Mouse (Mus musculus) ES-E14 (cell line): ENCODE measurements around the gene Traip. TPM values are rescaled to one million over a fixed set of nuclear protein-coding genes. Genes with fewer than 3 reads are reported as not detected.
A peak's percentile ranks its signal among the peaks of the same experiment; 100 is the strongest.

Source experiments
- DNase-seq: peaks from one replicate; pipeline ENCODE4 v3.0.0-alpha.2; 2013; ENCODE audit warnings: low read depth, low spot score
- H3K27ac ChIP-seq: 2 replicates; pipeline ENCODE4 v1.5.1; 2012; ENCODE audit warnings: low read depth, mild to moderate bottlenecking, low read length, moderate library complexity, mixed read lengths; ENCODE audit not compliant: poor library complexity, insufficient read depth, severe bottlenecking
- H3K36me3 ChIP-seq: 2 replicates; pipeline ENCODE4 v1.6.1; 2012; ENCODE audit warnings: mild to moderate bottlenecking, low read length, moderate library complexity, mixed read lengths; ENCODE audit not compliant: control insufficient read depth, poor library complexity, insufficient read depth, severe bottlenecking
- H3K4me1 ChIP-seq, 2 experiments: fragments of 150-350 bp in 1 of 2; sonication (generic) in 1 of 2; 2 replicates each; pipeline ENCODE4 v1.6.1; 2012; ENCODE audit warnings: low read length in 2 of 2, mild to moderate bottlenecking in 1 of 2, mixed read lengths in 1 of 2; ENCODE audit not compliant: control insufficient read depth in 2 of 2, insufficient read depth in 2 of 2, poor library complexity in 1 of 2
- H3K4me3 ChIP-seq, 2 experiments: fragments of 150-350 bp in 1 of 2; sonication (generic) in 1 of 2; 2 replicates each; pipeline ENCODE4 v1.5.1; 2012; ENCODE audit warnings: low read length in 2 of 2, low read depth in 1 of 2, mild to moderate bottlenecking in 1 of 2, mixed read lengths in 1 of 2; ENCODE audit not compliant: insufficient read depth in 1 of 2, poor library complexity in 1 of 2, severe bottlenecking in 1 of 2
- H3K9ac ChIP-seq: 2 replicates; pipeline ENCODE4 v1.6.1; 2012; ENCODE audit warnings: low read depth, mild to moderate bottlenecking, low read length, mixed read lengths; ENCODE audit not compliant: poor library complexity, insufficient read depth, severe bottlenecking
- H3K9me3 ChIP-seq: fragments of 150-350 bp; sonication (generic); 2 replicates; pipeline ENCODE4 v1.6.1; 2012; ENCODE audit warnings: low read depth, mild to moderate bottlenecking, low read length; ENCODE audit not compliant: control insufficient read depth, insufficient read depth
- CHD2 ChIP-seq: IDR thresholded peaks from 2 replicates; pipeline ENCODE4 v1.6.1; 2014; ENCODE audit warnings: mild to moderate bottlenecking, low read depth, low read length, inconsistent platforms
- HCFC1 ChIP-seq: IDR thresholded peaks from 2 replicates; pipeline ENCODE4 v1.6.1; 2012; ENCODE audit warnings: low read length, inconsistent platforms, borderline replicate concordance; ENCODE audit not compliant: insufficient read depth
- MAFK ChIP-seq: IDR thresholded peaks from 2 replicates; pipeline ENCODE4 v1.6.1; 2014; ENCODE audit warnings: mild to moderate bottlenecking, low read depth, low read length, inconsistent platforms; ENCODE audit not compliant: insufficient read depth
- ZC3H11A ChIP-seq: IDR thresholded peaks from 2 replicates; pipeline ENCODE4 v1.6.1; 2012; ENCODE audit warnings: low read depth, mild to moderate bottlenecking, inconsistent platforms, low read length, borderline replicate concordance
- ZNF384 ChIP-seq: IDR thresholded peaks from 2 replicates; pipeline ENCODE4 v1.6.1; 2012; ENCODE audit warnings: low read depth, low read length, inconsistent platforms
- in situ Hi-C, 2 experiments: fragments of 600-800 bp; cut with MboI; formaldehyde crosslinking; loops; one replicate each; pipeline ENCODE4 v1.15.1; 2025; ENCODE audit warnings: low sequenced_read_pairs in 2 of 2, inconsistent platforms in 1 of 2; ENCODE audit not compliant: unreplicated experiment in 2 of 2
- total RNA-seq: library from RNA; depleted of rRNA; stranded (reverse); fragments of 300-350 nt; gene quantifications from 2 replicates; pipeline ENCODE4 v1.2.3, GENCODE M21; 2012

The Traip gene
- total RNA-seq, 1 experiment = 43.7 TPM

GRCm38 (mm10) chr9:107978815-107979214, 28.9 kb downstream of the Traip start:
- no peak overlapping the region for H3K9ac ChIP-seq
- no peak overlapping the region for H3K27ac ChIP-seq
- H3K4me1 ChIP-seq = peaks cover 0 to 7% of the 10 kb centered on the region in 2 experiments; a peak in 1 of 4 replicates
- H3K4me3 ChIP-seq = no peak overlapping the region
- TF ChIP-seq ZNF384 = no peak
- TF ChIP-seq CHD2 = no peak
- no peak for TF ChIP-seq MAFK
- no peak for DNase-seq
- in situ Hi-C loops = no loop called here
- no peaks in the 10 kb centered on the region for H3K9me3 ChIP-seq
- no peaks in the 10 kb centered on the region for H3K36me3 ChIP-seq

DNA sequence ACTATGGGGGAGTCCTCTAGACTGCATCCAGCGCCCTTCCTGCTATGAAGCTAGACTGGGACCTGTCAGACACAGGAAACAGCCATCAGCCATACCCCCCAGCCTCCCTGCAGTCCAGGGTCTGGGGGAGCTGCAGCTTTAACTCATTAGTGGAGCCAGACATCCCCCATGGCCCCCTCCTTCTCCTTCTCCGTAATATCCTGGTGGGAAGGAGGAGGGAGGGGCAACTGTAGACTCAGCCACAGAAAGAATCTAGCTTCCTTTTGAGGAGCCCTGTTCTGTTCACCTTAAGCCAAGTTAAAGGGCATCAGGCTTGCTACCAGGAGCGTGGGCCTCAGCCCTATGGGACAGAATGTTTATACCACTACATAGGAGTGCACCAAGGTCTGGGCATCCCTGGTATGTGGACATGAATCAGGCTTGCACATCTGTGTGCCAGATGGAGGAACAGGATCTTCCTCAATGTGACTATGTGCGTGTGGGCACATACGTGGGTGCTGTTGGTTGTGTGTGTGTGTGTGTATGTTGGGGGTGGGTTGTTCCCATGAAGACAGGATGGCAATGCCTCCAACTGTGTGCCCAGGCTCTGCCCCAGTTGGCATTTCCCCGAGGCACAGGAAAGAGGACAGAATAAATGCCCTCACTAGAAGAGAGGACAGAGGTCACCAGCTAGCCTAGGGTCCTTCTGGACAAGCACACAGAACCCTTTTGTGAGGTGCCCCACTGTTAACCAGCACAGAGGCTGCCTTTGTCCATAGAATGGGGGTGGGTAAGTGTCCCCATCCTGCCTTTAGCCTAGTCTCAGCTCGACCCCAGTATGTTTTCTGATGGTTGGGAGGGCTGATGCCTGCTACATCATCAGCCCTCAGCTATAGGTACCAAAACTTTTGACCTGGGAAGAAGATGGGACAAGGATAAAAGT, 32.0 kb downstream of the Traip start:
- Histone ChIP-seq H3K27ac (no peak overlapping the region), H3K4me3 (no peak overlapping the region), H3K36me3 (no peaks in the 10 kb centered on the region), H3K9ac (no peak overlapping the region), H3K9me3 (no peaks in the 10 kb centered on the region), H3K4me1 (peaks cover 2 to 10% of the 10 kb centered on the region in 2 experiments; a peak in 1 of 4 replicates)
- no peak for DNase-seq
- no peak for TF ChIP-seq ZNF384
- TF ChIP-seq MAFK = no peak
- no peak for TF ChIP-seq CHD2
- no peak for TF ChIP-seq HCFC1
- TF ChIP-seq ZC3H11A = no peak
- in situ Hi-C loops = no loop called here

DNA sequence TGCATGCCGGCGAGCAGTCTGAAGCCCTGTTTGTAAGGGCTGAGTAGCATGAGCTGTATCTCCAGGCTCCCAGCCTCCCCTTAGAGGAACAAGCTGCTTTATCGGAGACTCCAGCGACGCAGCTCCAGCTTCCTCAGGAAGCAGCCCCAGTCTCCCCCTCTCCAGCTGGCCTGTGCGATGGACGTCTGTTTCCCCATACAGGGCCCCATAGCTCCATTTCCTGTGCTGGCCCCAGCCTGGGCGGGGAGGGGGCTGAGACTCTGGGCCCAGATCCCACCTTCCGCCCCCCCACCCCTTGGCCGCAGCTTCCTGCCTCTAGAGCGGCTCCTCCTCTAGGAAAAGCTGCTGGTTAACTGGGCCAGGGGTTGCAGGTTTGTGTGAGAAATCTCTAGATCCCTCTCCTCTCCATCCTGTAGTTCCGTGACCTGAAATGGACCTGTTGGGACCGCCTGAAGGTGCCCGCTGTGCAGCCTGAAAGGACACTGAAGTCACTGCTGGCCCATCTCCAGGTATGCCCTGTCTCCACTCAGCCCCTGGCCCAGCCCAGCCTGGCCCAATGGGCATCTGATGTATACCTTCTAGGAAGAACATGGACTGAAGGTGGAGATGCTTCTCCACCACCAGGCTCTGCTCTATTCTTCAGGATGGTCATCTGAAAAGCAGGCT, 32.9 kb downstream of the Traip start, which contains the start of gene Gm20661:
TSS of gene Gm20661 (plus strand) at position 378 of the 666 bp plus-strand sequence.
- peak within 1 kb of the TSS; percentile 1 to 36; a peak in 1 of 4 replicates for H3K4me3 ChIP-seq
- H3K9ac ChIP-seq = no peak within 1 kb of the TSS
- H3K36me3 ChIP-seq = no peaks in the 10 kb centered on the region
- DNase-seq = no peak
- in situ Hi-C loops = no loop called here
- no peak within 1 kb of the TSS for H3K27ac ChIP-seq
- no peaks in the 10 kb centered on the region for H3K9me3 ChIP-seq
- TF ChIP-seq HCFC1 (no peak), ZNF384 (no peak), ZC3H11A (no peak), CHD2 (no peak), MAFK (no peak)
- peaks cover 2 to 14% of the 10 kb centered on the region in 2 experiments; a peak in 2 of 4 replicates for H3K4me1 ChIP-seq

- in situ Hi-C loops = no loop called here
- Histone ChIP-seq H3K9ac (no peak overlapping the region), H3K36me3 (no peaks in the 10 kb centered on the region), H3K4me3 (no peak overlapping the region), H3K9me3 (no peaks in the 10 kb centered on the region), H3K27ac (no peak overlapping the region), H3K4me1 (peaks cover 2 to 15% of the 10 kb centered on the region in 2 experiments; a peak in 2 of 4 replicates)
- TF ChIP-seq MAFK (no peak), ZC3H11A (no peak), HCFC1 (no peak), ZNF384 (no peak)
- DNase-seq = no peak
Measured at GRCm38 (mm10) chr9:107983421-107983890, 33.5 kb downstream of the Traip start.
